Mouse (Mus musculus) lung, embryonic 16.5 days (tissue): ENCODE results near the gene Ezr. TPM values are rescaled to one million over a fixed set of nuclear protein-coding genes. Genes with fewer than 3 reads are reported as not detected.

ENCODE experiments used
- ATAC-seq: fragments of 200-750 bp; cut with Nextera tagmentation; 2 replicates; pipeline ENCODE4 v1.8.0; 2017; ENCODE audit warnings: low read depth, mild to moderate bottlenecking, moderate library complexity
- H3K27ac ChIP-seq: fragments of 300-500 bp; sonication (generic); 2 replicates; pipeline ENCODE4 v1.5.1; 2014; ENCODE audit warnings: mild to moderate bottlenecking, control low read depth, low read length
- H3K27me3 ChIP-seq: fragments of 300-500 bp; sonication (generic); 2 replicates; pipeline ENCODE4 v1.6.1; 2014; ENCODE audit warnings: low read depth, low read length, mixed read lengths; ENCODE audit not compliant: control insufficient read depth, insufficient read depth
- H3K36me3 ChIP-seq: fragments of 300-500 bp; sonication (generic); 2 replicates; pipeline ENCODE4 v1.6.1; 2014; ENCODE audit warnings: low read length; ENCODE audit not compliant: control insufficient read depth, insufficient read depth
- H3K4me1 ChIP-seq: fragments of 300-500 bp; sonication (generic); replicated peaks from 2 replicates; pipeline ENCODE4 v1.6.1; 2014; ENCODE audit warnings: low read length, mixed read lengths; ENCODE audit not compliant: control insufficient read depth, insufficient read depth
- H3K4me2 ChIP-seq: fragments of 300-500 bp; sonication (generic); 2 replicates; pipeline ENCODE4 v1.6.1; 2014; ENCODE audit warnings: low read depth, low read length, control low read depth
- H3K4me3 ChIP-seq: fragments of 300-500 bp; sonication (generic); 2 replicates; pipeline ENCODE4 v1.5.1; 2014; ENCODE audit warnings: mild to moderate bottlenecking, low read length, control low read depth
- H3K9ac ChIP-seq: fragments of 300-500 bp; sonication (generic); 2 replicates; pipeline ENCODE4 v1.6.1; 2014; ENCODE audit warnings: low read length, control low read depth
- H3K9me3 ChIP-seq: fragments of 300-500 bp; sonication (generic); 2 replicates; pipeline ENCODE4 v1.6.1; 2016; ENCODE audit warnings: low read length; ENCODE audit not compliant: control insufficient read depth
- WGBS: fragments of 180-500 bp; shearing (Covaris S2); extraction: QIAGEN DNeasy Blood & Tissue Kit; methylation state at CpG from one replicate; pipeline ENCODE4 v1.1.7; 2014; 5-methylcytosine and 5-hydroxymethylcytosine counted together
- polyA plus RNA-seq: library from polyadenylated mRNA; unstranded; fragments of >200 nt; fragmentation: Nextera tagmentation; extraction: Ambion mirVana; gene quantifications from 2 replicates; pipeline ENCODE4 v1.2.1, GENCODE M21; 2015

Ezr gene
- polyA plus RNA-seq, 1 experiment from 2014 or later = 154 TPM

DNA sequence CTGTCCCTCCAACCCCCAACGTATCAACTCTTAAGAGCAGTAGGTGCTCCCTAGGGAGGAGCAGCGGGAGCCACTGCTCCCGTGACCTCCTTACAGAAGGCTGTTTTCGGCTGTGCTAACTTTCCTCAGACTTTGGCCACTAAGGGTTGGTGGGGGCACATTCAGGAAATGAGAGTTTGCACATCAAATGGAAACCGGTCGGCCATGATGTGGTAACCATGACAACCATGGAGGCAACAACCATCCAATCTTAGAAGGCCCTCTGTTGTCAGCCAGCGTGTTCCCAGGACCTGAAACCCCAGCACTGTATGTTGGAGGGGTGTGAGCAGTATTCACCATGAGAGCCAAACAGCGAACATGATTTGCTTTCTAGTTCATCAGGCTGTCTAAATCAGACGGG lies 7.4 kb downstream of the Ezr start:
- no peak for ATAC-seq
- Histone ChIP-seq H3K36me3 (no peaks in the 10 kb centered on the region), H3K9me3 (no peaks in the 10 kb centered on the region), H3K4me3 (no peak overlapping the region), H3K27me3 (no peaks in the 10 kb centered on the region), H3K9ac (no peak overlapping the region), H3K4me1 (peaks cover 66% of the 10 kb centered on the region), H3K4me2 (no peak overlapping the region), H3K27ac (no peak overlapping the region)
- WGBS = 67% methylated on average over 9 of the region's 9 CpGs

GRCm38 (mm10) chr17:6773249-6773966 lies 9.2 kb downstream of the Ezr start:
- Histone ChIP-seq H3K4me1 (peaks cover 49% of the 10 kb centered on the region), H3K9me3 (no peaks in the 10 kb centered on the region), H3K27me3 (no peaks in the 10 kb centered on the region), H3K4me3 (no peak overlapping the region), H3K4me2 (no peak overlapping the region), H3K27ac (no peak overlapping the region; the same call in 1 of the 2 replicates), H3K9ac (no peak overlapping the region), H3K36me3 (no peaks in the 10 kb centered on the region)
- WGBS = 75% methylated on average over 14 of the region's 14 CpGs
- ATAC-seq = no peak

DNA sequence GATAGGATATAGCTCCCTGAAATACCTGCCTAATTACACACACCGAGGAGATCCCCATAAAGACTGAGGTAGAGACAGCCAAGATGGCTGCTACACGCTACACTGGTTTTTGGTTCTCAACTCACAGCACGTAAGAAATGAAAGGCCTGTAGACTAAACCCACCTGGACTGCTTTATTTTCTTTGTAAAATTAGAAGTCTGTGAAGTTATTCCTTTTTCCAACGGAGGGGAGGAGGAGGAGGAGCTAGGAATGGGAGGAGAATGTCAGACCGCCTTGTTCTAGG lies 10.2 kb downstream of the Ezr start:
- no peaks in the 10 kb centered on the region for H3K9me3 ChIP-seq
- no peaks in the 10 kb centered on the region for H3K36me3 ChIP-seq
- H3K4me1 ChIP-seq = peaks cover 50% of the 10 kb centered on the region
- peak overlapping the region; percentile 31; the same call in 1 of the 2 replicates for H3K4me2 ChIP-seq
- no peak for ATAC-seq
- no peak overlapping the region for H3K4me3 ChIP-seq
- 60% methylated on average over 5 of the region's 5 CpGs for WGBS
- no peak overlapping the region for H3K9ac ChIP-seq
- H3K27me3 ChIP-seq = no peaks in the 10 kb centered on the region
- peak overlapping the region; percentile 93 for H3K27ac ChIP-seq

GRCm38 (mm10) chr17:6771661-6772489 lies 10.7 kb downstream of the Ezr start:
- H3K9me3 ChIP-seq = no peaks in the 10 kb centered on the region
- no peak overlapping the region for H3K4me3 ChIP-seq
- 44% methylated on average over 16 of the region's 16 CpGs for WGBS
- no peaks in the 10 kb centered on the region for H3K36me3 ChIP-seq
- H3K27ac ChIP-seq = peak overlapping the region; percentile 93
- H3K4me1 ChIP-seq = peaks cover 46% of the 10 kb centered on the region
- no peaks in the 10 kb centered on the region for H3K27me3 ChIP-seq
- H3K9ac ChIP-seq = peak overlapping the region; percentile 29; the same call in 1 of the 2 replicates
- peak overlapping the region; percentile 31 for H3K4me2 ChIP-seq
- ATAC-seq = peak; percentile 55; the same call in 1 of the 2 replicates

- 42% methylated on average over 4 of the region's 4 CpGs for whole genome bisulfite sequencing
- H3K36me3 ChIP-seq = no peaks in the 10 kb centered on the region
- H3K27ac ChIP-seq = no peak overlapping the region
- H3K4me2 ChIP-seq = no peak overlapping the region
- no peaks in the 10 kb centered on the region for H3K27me3 ChIP-seq
- H3K4me1 ChIP-seq = peaks cover 44% of the 10 kb centered on the region
- H3K9ac ChIP-seq = no peak overlapping the region
- ATAC-seq = no peak
- no peaks in the 10 kb centered on the region for H3K9me3 ChIP-seq
- H3K4me3 ChIP-seq = no peak overlapping the region
These were observed 13.0 kb downstream of the Ezr start for GRCm38 (mm10) chr17:6769602-6770001.

GRCm38 (mm10) chr17:6768301-6768788 lies 14.2 kb downstream of the Ezr start:
- no peaks in the 10 kb centered on the region for H3K27me3 ChIP-seq
- H3K36me3 ChIP-seq = no peaks in the 10 kb centered on the region
- H3K9me3 ChIP-seq = no peaks in the 10 kb centered on the region
- no peak for ATAC-seq
- no peak overlapping the region for H3K27ac ChIP-seq
- H3K4me2 ChIP-seq = no peak overlapping the region
- 77% methylated on average over 5 of the region's 5 CpGs for WGBS
- H3K9ac ChIP-seq = no peak overlapping the region
- H3K4me3 ChIP-seq = no peak overlapping the region
- H3K4me1 ChIP-seq = peaks cover 33% of the 10 kb centered on the region

- Histone ChIP-seq H3K27ac (no peak overlapping the region), H3K4me2 (no peak overlapping the region), H3K9me3 (no peaks in the 10 kb centered on the region), H3K4me1 (peaks cover 29% of the 10 kb centered on the region), H3K36me3 (no peaks in the 10 kb centered on the region), H3K4me3 (no peak overlapping the region), H3K9ac (no peak overlapping the region), H3K27me3 (no peaks in the 10 kb centered on the region)
- ATAC-seq = no peak
- 46% methylated on average over 5 of the region's 5 CpGs for WGBS
These were observed 14.8 kb downstream of the Ezr start for GRCm38 (mm10) chr17:6767771-6768170.

DNA sequence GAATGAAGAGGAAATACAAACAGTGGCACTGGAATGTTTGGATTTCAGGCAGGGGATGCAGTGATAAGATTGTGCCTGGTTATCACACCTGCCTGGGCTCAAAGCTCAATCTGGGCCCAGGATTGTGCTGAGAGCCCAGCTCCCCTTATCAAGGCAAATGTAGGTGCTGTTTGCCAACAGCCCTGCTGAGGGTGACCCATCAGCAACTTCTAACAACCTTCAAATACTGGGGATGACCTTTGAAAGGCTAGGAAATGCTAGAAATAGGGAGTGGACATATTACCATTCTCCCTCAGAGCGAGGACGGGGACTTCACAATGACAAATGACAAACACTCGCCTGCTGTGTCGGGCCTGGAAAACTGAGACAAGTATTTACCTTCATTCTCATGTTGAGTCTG lies 15.8 kb downstream of the Ezr start:
- Histone ChIP-seq H3K27me3 (no peaks in the 10 kb centered on the region), H3K9ac (no peak overlapping the region), H3K4me3 (no peak overlapping the region), H3K36me3 (no peaks in the 10 kb centered on the region), H3K4me1 (peaks cover 19% of the 10 kb centered on the region), H3K4me2 (no peak overlapping the region), H3K9me3 (no peaks in the 10 kb centered on the region), H3K27ac (no peak overlapping the region)
- ATAC-seq = no peak
- WGBS = 50% methylated on average over 4 of the region's 4 CpGs

GRCm38 (mm10) chr17:6765886-6766285 lies 16.7 kb downstream of the Ezr start:
- no peaks in the 10 kb centered on the region for H3K27me3 ChIP-seq
- 47% methylated on average over 2 of the region's 2 CpGs for WGBS
- H3K27ac ChIP-seq = no peak overlapping the region
- ATAC-seq = peak; percentile 38; the same call in 1 of the 2 replicates
- H3K4me2 ChIP-seq = no peak overlapping the region
- no peaks in the 10 kb centered on the region for H3K9me3 ChIP-seq
- no peaks in the 10 kb centered on the region for H3K36me3 ChIP-seq
- peaks cover 17% of the 10 kb centered on the region for H3K4me1 ChIP-seq
- H3K4me3 ChIP-seq = no peak overlapping the region
- H3K9ac ChIP-seq = no peak overlapping the region
